Mouse (Mus musculus): ENCODE measurements around the gene Olfr1445. TPM values are rescaled to one million over a fixed set of nuclear protein-coding genes. Genes with fewer than 3 reads are reported as not detected.

Gene Olfr1445
- total RNA-seq (2014; rRNA removed) (not detected in 2 replicates), polyA plus RNA-seq (2015; fragmentation: Nextera tagmentation; extraction: Ambion mirVana) (not detected in 2 replicates)

DNA sequence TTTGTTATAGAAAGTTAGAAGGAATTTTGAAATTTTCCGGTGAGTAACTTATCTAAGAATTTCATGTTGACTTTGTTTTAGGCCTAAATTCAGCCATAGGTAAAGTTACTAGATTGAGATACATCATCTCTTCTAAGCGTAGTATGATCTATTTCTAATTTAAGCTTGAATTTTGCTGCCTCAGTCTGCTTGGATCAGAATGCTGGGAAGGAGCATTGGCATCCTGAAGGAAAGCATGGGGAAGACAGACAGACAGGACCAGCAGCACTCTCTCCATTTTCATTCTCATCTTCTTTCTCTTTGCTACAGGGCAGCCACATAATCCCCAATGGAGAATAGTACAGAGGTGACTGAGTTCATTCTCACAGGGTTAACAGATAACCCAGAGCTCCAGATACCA lies at the start of gene Olfr1445:
TSS of gene Olfr1445 (plus strand) at position 301 of the 400 bp plus-strand sequence.
- Histone ChIP-seq H3K9me3 (ENCODE audit: low read length) (no peaks in the 10 kb centered on the region), H3K27ac (no peak within 1 kb of the TSS), H3K4me1 (ENCODE audit: insufficient read depth, low read length) (no peaks in the 10 kb centered on the region), H3K4me2 (ENCODE audit: low read depth, low read length) (no peak within 1 kb of the TSS), H3K9ac (replicated peaks; ENCODE audit: low read length) (no peak within 1 kb of the TSS), H3K36me3 (ENCODE audit: insufficient read depth, low read length) (no peaks in the 10 kb centered on the region), H3K27me3 (ENCODE audit: insufficient read depth, low read length) (no peaks in the 10 kb centered on the region), H3K4me3 (ENCODE audit: low read length) (no peak within 1 kb of the TSS)
- no peak for ATAC-seq
- no peak for DNase-seq (ENCODE audit: low spot score)
- TF ChIP-seq CTCF (IDR thresholded peaks at IDR 0.05; ENCODE audit: low read depth) = no peak
- 82% methylated on average over 2 of the region's 2 CpGs for WGBS

DNA sequence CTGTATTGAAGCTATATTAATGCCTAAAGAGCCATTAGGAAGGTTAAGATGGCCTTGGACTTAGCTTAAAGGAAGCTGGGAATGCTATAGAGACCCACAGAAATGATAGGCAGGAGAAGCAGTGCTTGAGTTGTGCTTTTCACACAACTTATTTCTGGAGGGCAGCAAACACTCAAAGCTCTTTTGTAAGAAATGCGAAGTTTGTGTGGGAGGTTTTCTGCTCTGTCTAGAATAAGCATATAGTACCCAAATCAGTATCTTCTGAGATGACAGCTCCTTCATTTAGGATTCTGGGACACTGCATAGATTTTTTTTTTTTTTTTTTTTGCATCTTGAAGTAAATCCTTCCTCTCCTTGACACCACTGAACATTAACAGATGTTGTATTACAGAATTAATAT lies 45.1 kb upstream of the Olfr1445 start:
- no peak for ATAC-seq

DNA sequence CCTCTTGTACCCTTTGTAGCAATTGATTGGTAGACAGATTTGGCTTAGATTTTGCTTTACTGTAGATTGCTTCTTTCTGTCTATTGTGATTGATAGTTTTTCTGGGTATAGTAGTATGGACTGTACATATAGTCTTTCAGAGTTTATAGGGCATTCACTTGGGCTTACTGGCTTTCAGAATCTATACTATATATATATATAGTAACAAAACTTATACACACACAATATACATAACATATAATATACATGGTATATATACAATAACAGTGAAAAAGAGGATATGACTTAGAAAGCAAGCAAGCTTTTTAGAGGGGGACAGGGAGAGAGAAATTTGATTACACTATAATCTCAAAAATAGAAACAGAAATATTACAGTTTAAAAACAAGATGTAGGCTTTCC lies 37.3 kb upstream of the Olfr1445 start, which contains the start of gene Gm5244:
TSS of gene Gm5244 (plus strand) at position 301 of the 400 bp plus-strand sequence.
- TF ChIP-seq CTCF (IDR thresholded peaks at IDR 0.05; ENCODE audit: low read depth) = no peak
- H3K9me3 ChIP-seq (ENCODE audit: low read length) = no peaks in the 10 kb centered on the region
- no peaks in the 10 kb centered on the region for H3K36me3 ChIP-seq (ENCODE audit: insufficient read depth, low read length)
- H3K4me1 ChIP-seq (ENCODE audit: insufficient read depth, low read length) = no peaks in the 10 kb centered on the region
- DNase-seq (ENCODE audit: low spot score) (no peak), ATAC-seq (no peak)
- H3K4me2 ChIP-seq (ENCODE audit: low read depth, low read length) = no peak within 1 kb of the TSS
- no peak within 1 kb of the TSS for H3K9ac ChIP-seq (replicated peaks; ENCODE audit: low read length)
- H3K4me3 ChIP-seq (ENCODE audit: low read length) = no peak within 1 kb of the TSS
- no peak within 1 kb of the TSS for H3K27ac ChIP-seq
- no peaks in the 10 kb centered on the region for H3K27me3 ChIP-seq (ENCODE audit: insufficient read depth, low read length)

More for the DNA sequence above, 45.1 kb upstream of the Olfr1445 start:
- no peak for TF ChIP-seq CTCF (IDR thresholded peaks at IDR 0.05; ENCODE audit: low read depth)
- 97% methylated on average over 1 of the region's 1 CpGs for WGBS
- Histone ChIP-seq H3K4me3 (ENCODE audit: low read length) (no peak overlapping the region), H3K36me3 (ENCODE audit: insufficient read depth, low read length) (no peaks in the 10 kb centered on the region), H3K4me1 (ENCODE audit: insufficient read depth, low read length) (no peaks in the 10 kb centered on the region), H3K9ac (replicated peaks; ENCODE audit: low read length) (no peak overlapping the region), H3K27me3 (ENCODE audit: insufficient read depth, low read length) (no peaks in the 10 kb centered on the region), H3K4me2 (ENCODE audit: low read depth, low read length) (no peak overlapping the region), H3K9me3 (ENCODE audit: low read length) (no peaks in the 10 kb centered on the region), H3K27ac (no peak overlapping the region)
- DNase-seq (ENCODE audit: low spot score) = no peak

DNA sequence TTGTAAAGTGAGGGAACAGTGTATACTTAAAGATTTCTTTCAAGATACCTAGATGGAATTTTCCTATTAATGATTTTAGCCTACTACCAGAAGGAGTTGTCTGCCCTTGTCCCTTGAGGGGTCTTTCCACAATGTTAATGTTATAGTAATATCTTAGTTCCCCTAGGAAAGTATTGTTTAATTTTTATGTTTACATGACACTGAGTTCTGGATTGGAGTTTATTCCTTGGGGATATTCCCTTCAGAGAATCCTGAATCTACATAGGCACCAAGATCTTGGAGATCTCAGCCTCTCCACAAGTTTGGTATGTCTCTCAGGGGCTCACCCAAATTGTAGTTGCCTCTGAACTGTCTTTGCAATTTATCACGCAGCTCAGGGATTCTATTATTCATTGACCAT lies 26.7 kb upstream of the Olfr1445 start, which contains the start of gene Olfr1444:
TSS of gene Olfr1444 (plus strand) at position 301 of the 400 bp plus-strand sequence.
- H3K4me2 ChIP-seq (ENCODE audit: low read depth, low read length) = no peak within 1 kb of the TSS
- no peak within 1 kb of the TSS for H3K4me3 ChIP-seq (ENCODE audit: low read length)
- H3K27me3 ChIP-seq (ENCODE audit: insufficient read depth, low read length) = no peaks in the 10 kb centered on the region
- no peak for DNase-seq (ENCODE audit: low spot score)
- H3K9ac ChIP-seq (replicated peaks; ENCODE audit: low read length) = no peak within 1 kb of the TSS
- H3K36me3 ChIP-seq (ENCODE audit: insufficient read depth, low read length) = no peaks in the 10 kb centered on the region
- no peak for ATAC-seq
- WGBS = 66% methylated on average over 1 of the region's 1 CpGs
- H3K4me1 ChIP-seq (ENCODE audit: insufficient read depth, low read length) = no peaks in the 10 kb centered on the region
- no peaks in the 10 kb centered on the region for H3K9me3 ChIP-seq (ENCODE audit: low read length)
- H3K27ac ChIP-seq = no peak within 1 kb of the TSS
- no peak for TF ChIP-seq CTCF (IDR thresholded peaks at IDR 0.05; ENCODE audit: low read depth)

DNA sequence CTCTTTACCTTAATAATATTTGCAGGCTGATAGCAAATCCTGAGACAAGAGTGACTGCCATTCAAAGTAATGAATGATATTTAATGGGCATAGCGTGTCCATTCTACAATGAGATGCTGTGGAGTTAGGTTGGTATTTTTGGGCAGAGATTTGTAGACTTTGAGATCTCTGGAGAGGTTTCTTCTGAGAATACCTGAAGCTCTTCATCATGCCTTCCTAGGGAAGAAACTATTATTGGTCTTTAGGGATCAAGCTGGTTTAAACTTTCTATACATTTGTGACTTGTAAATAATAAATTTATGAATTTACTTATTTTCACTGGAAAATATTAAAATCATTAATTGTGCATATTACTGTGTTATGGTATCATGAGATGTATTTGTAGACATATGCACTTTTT lies 9.8 kb downstream of the Olfr1445 start, which contains the start of gene Olfr1446:
TSS of gene Olfr1446 (minus strand) at position 101 of the 400 bp plus-strand sequence.
- 84% methylated on average over 1 of the region's 1 CpGs for WGBS
- no peak for ATAC-seq

DNA sequence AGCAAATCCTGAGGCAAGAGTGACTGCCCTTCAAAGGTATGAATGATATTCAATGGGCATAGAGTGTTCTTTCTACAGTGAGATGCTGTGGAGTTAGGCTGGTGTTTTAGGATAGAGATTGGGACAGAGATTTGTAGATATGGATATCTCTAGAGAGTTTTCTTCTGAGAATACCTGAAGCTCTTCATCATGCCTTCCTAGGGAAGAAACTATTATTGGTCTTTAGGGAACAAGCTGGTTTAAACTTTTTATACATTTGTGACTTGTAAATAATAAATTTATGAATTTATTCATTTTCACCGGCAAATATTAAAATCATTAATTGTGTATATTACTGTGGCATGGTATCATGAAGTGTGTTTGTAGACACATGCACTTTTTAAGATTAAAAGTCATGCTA lies 20.0 kb downstream of the Olfr1445 start, which contains the start of gene Olfr1447:
TSS of gene Olfr1447 (minus strand) at position 101 of the 400 bp plus-strand sequence.
- 96% methylated on average over 1 of the region's 1 CpGs for WGBS
- DNase-seq (ENCODE audit: low spot score) (no peak), ATAC-seq (no peak)
- no peak within 1 kb of the TSS for H3K27ac ChIP-seq
- H3K4me3 ChIP-seq (ENCODE audit: low read length) = no peak within 1 kb of the TSS
- H3K9ac ChIP-seq (replicated peaks; ENCODE audit: low read length) = no peak within 1 kb of the TSS
- H3K27me3 ChIP-seq (ENCODE audit: insufficient read depth, low read length) = no peaks in the 10 kb centered on the region
- TF ChIP-seq CTCF (IDR thresholded peaks at IDR 0.05; ENCODE audit: low read depth) = no peak
- H3K36me3 ChIP-seq (ENCODE audit: insufficient read depth, low read length) = no peaks in the 10 kb centered on the region
- H3K4me1 ChIP-seq (ENCODE audit: insufficient read depth, low read length) = no peaks in the 10 kb centered on the region
- no peak within 1 kb of the TSS for H3K4me2 ChIP-seq (ENCODE audit: low read depth, low read length)
- no peaks in the 10 kb centered on the region for H3K9me3 ChIP-seq (ENCODE audit: low read length)

More for the DNA sequence above, 9.8 kb downstream of the Olfr1445 start, which contains the start of gene Olfr1446:
- TF ChIP-seq CTCF (IDR thresholded peaks at IDR 0.05; ENCODE audit: low read depth) = no peak
- Histone ChIP-seq H3K36me3 (ENCODE audit: insufficient read depth, low read length) (no peaks in the 10 kb centered on the region), H3K4me3 (ENCODE audit: low read length) (no peak within 1 kb of the TSS), H3K27ac (no peak within 1 kb of the TSS), H3K4me2 (ENCODE audit: low read depth, low read length) (no peak within 1 kb of the TSS), H3K4me1 (ENCODE audit: insufficient read depth, low read length) (no peaks in the 10 kb centered on the region), H3K9ac (replicated peaks; ENCODE audit: low read length) (no peak within 1 kb of the TSS), H3K27me3 (ENCODE audit: insufficient read depth, low read length) (no peaks in the 10 kb centered on the region), H3K9me3 (ENCODE audit: low read length) (no peaks in the 10 kb centered on the region)
- DNase-seq (ENCODE audit: low spot score) = no peak

DNA sequence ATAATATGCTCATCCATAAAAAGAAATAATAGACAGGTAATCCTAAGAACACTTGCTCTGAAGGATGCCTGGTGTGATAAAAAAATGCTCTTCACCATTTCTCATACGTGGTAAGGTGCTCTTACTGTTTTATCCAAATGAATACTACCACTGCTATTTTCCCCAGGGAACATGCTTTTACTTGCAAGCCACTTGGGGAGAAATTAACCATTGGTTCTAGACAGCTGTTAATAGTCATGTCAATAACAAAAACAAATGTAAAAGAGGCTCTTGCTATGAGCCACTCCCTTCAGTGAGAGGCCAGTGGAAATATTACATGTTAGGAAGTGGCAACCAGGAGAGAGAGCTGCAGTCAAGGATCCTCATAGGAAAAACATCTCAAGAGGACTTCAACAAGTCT lies 40.7 kb downstream of the Olfr1445 start, which contains the start of gene Olfr1448:
TSS of gene Olfr1448 (minus strand) at position 101 of the 400 bp plus-strand sequence.
- H3K4me3 ChIP-seq (ENCODE audit: low read length) = no peak within 1 kb of the TSS
- no peaks in the 10 kb centered on the region for H3K4me1 ChIP-seq (ENCODE audit: insufficient read depth, low read length)
- no peaks in the 10 kb centered on the region for H3K27me3 ChIP-seq (ENCODE audit: insufficient read depth, low read length)
- DNase-seq (ENCODE audit: low spot score) = no peak
- WGBS = 65% methylated on average over 1 of the region's 1 CpGs
- ATAC-seq = no peak
- H3K4me2 ChIP-seq (ENCODE audit: low read depth, low read length) = no peak within 1 kb of the TSS
- no peak within 1 kb of the TSS for H3K9ac ChIP-seq (replicated peaks; ENCODE audit: low read length)
- no peak for TF ChIP-seq CTCF (IDR thresholded peaks at IDR 0.05; ENCODE audit: low read depth)
- H3K27ac ChIP-seq = no peak within 1 kb of the TSS
- no peaks in the 10 kb centered on the region for H3K36me3 ChIP-seq (ENCODE audit: insufficient read depth, low read length)
- H3K9me3 ChIP-seq (ENCODE audit: low read length) = 0 out of 2 replicates have a peak, but pooled peaks cover 2% of the 10 kb centered on the region

All from hindbrain, postnatal 0 days (tissue).